Mouse (Mus musculus) heart, embryonic 10.5 days (tissue): ENCODE measurements around the gene Tmem216. TPM values are rescaled to one million over a fixed set of nuclear protein-coding genes. Genes with fewer than 3 reads are reported as not detected.
A peak's percentile ranks its signal among the peaks of the same experiment; 100 is the strongest.

Experiments
- DNase-seq: peaks from one replicate; pipeline ENCODE4 v3.0.0-alpha.2; 2017; ENCODE audit warnings: low spot score
- H3K27ac ChIP-seq: fragments of 300-500 bp; sonication (generic); 2 replicates; pipeline ENCODE4 v1.5.1; 2016; ENCODE audit warnings: mild to moderate bottlenecking
- H3K27me3 ChIP-seq: fragments of 300-500 bp; sonication (generic); 2 replicates; pipeline ENCODE4 v1.6.1; 2016; ENCODE audit warnings: mild to moderate bottlenecking; ENCODE audit not compliant: poor library complexity, insufficient read depth, severe bottlenecking
- H3K36me3 ChIP-seq: fragments of 300-500 bp; sonication (generic); 2 replicates; pipeline ENCODE4 v1.6.1; 2016; ENCODE audit warnings: mild to moderate bottlenecking, moderate library complexity
- H3K4me1 ChIP-seq: fragments of 300-500 bp; sonication (generic); 2 replicates; pipeline ENCODE4 v1.6.1; 2016; ENCODE audit warnings: mild to moderate bottlenecking
- H3K4me3 ChIP-seq: fragments of 300-500 bp; sonication (generic); 2 replicates; pipeline ENCODE4 v1.5.1; 2016; ENCODE audit warnings: mild to moderate bottlenecking, moderate library complexity
- H3K9me3 ChIP-seq: fragments of 300-500 bp; sonication (generic); 2 replicates; pipeline ENCODE4 v1.6.1; 2016; ENCODE audit warnings: mild to moderate bottlenecking, moderate library complexity
- WGBS: fragments of 180-500 bp; shearing (Covaris S2); methylation state at CpG from one replicate; pipeline ENCODE4 v1.1.7; 2016; 5-methylcytosine and 5-hydroxymethylcytosine counted together
- polyA plus RNA-seq: library from polyadenylated mRNA; unstranded; fragments of >200 nt; fragmentation: Nextera tagmentation; extraction: Ambion mirVana; gene quantifications from 2 replicates; pipeline ENCODE4 v1.2.1, GENCODE M21; 2016

Gene Tmem216
- 22.7 and 29.8 TPM in 2 replicates for polyA plus RNA-seq

DNA sequence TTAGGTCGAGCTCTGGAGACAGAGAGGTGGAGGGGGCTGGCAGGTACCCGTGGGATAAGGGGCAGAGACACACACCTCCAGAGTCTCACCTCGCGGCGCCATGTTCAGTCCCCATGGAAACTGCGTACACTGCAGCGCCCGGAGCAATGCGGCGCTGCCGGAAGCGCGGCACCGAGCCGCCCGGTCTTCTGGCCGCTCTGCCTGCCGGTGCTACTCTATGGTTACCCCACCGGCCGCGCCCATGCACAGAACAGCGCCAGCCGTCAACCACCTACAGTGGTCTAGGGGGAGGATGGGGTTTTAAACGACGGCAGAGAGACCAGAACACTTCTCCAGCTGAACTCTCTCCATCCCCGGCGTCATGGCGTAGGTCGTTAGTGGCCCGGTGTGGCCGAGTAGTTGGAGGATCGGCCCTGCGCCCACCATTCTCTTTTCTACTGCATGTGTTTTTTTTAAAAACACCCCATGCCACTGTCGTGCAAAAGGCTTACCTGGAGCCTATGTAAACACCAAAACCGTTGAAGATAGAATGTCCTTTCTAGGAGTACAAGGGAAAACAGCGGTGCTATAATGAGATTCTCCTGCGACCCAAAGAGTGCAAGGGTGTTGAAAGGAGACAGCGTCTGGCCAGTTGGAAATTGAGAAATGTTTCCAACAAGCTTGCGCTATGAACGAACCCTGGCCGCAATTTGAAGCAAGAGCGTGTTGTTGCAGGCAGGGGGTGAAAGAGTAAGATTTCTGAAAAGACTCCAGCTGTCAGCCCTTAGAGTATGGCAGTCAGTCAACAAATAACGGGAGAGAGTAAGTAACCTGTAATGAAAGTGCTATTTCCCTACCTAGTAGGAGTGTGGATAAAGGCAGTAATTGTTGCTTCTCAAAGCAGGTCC is at the start of gene Tmem216:
Gene Tmem216, minus strand, starts transcription at position 615 of the 887 bp plus-strand sequence.
- H3K27ac ChIP-seq = peak within 1 kb of the TSS; percentile 92
- H3K36me3 ChIP-seq = peaks cover 15% of the 10 kb centered on the region
- no peaks in the 10 kb centered on the region for H3K27me3 ChIP-seq
- peak within 1 kb of the TSS; percentile 78 for H3K4me3 ChIP-seq
- H3K4me1 ChIP-seq = peaks cover 17% of the 10 kb centered on the region; the same call in 1 of the 2 replicates
- DNase-seq = peak; percentile 93
- WGBS = 2% methylated on average over 43 of the region's 43 CpGs
- no peaks in the 10 kb centered on the region for H3K9me3 ChIP-seq

- H3K27me3 ChIP-seq = no peaks in the 10 kb centered on the region
- peaks cover 35% of the 10 kb centered on the region for H3K4me1 ChIP-seq
- H3K4me3 ChIP-seq = peak within 1 kb of the TSS; percentile 93
- no peaks in the 10 kb centered on the region for H3K9me3 ChIP-seq
- peaks cover 41% of the 10 kb centered on the region for H3K36me3 ChIP-seq
- peak within 1 kb of the TSS; percentile 97 for H3K27ac ChIP-seq
- DNase-seq = peak; percentile 99
- under 1% methylated on average over 49 of the region's 49 CpGs for WGBS
Observed at GRCm38 (mm10) chr19:10605293-10605900, 49.4 kb upstream of the Tmem216 start, which contains the start of the genes Ddb1 and Tkfc. TSS of gene Ddb1 (plus strand) at chr19:10605327. TSS of gene Tkfc (minus strand) at chr19:10605654.

GRCm38 (mm10) chr19:10604534-10604933 is 48.5 kb upstream of the Tmem216 start:
- 60% methylated on average over 3 of the region's 3 CpGs for WGBS
- DNase-seq = no peak
- Histone ChIP-seq H3K9me3 (no peaks in the 10 kb centered on the region), H3K4me3 (peak overlapping the region; percentile 93), H3K27me3 (no peaks in the 10 kb centered on the region), H3K27ac (peak overlapping the region; percentile 97), H3K36me3 (peaks cover 41% of the 10 kb centered on the region), H3K4me1 (peaks cover 35% of the 10 kb centered on the region)

DNA sequence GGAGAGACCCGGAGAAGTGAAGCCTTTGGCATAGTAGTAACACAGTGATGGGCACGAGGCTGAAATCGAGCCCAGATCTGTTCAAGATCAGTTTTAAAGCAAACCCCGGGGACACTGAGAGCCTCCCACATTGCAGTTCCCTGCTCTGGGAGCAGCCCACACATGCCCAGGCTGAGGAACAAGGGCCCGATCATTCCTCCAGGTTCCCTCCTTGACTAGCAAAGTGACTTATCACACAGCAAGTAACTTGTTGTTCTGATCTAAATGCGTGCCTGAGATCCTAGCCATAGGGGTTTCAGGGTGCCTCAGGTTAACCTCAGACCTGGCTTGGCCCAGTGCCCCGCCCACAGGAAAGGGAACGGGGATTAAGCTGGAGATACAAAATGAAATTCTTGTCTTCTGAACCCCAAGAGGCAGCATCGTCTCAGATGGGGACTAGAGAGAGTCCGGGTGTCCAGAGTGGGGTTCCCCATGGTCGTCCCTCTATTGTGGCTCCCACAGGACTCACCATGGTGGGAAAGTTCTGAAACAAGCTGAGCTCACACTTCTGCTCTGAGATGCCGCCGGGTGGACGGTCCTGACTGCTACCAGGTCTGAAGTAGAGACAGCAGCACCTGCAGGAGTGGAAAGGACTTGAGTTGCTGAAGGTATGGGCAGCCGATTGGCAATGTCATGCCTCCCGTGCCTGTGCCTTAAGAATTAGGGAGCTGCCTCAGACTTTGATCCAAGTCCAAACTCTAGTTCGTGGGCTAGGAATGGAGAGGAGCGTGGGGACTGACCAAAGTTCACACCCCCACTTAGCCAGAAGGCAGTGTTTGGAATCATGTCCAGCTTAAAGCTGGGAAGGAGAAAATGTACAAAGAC is 47.9 kb upstream of the Tmem216 start:
- WGBS = 84% methylated on average over 18 of the region's 18 CpGs

DNA sequence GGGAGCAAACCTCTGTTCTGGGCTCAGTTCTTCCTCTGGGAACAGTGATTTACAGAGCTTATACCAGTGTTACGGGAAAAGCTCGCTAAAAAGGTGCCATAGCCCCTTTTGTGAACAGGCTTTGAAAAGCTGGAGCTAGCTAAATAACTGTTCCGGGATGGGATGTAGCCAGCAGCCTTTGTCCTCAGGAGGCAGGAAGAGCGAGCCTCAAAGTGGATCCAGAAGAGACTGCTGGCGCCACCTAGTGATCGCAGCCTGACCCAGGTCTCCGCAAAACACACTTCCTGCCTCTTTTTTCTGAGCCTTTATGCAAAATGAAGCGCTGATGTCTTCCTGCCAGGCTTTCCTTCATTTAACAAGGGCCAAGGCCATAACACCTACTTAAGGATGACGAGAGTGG is 46.7 kb upstream of the Tmem216 start:
- Histone ChIP-seq H3K27ac (peak overlapping the region; percentile 97), H3K9me3 (no peaks in the 10 kb centered on the region), H3K27me3 (no peaks in the 10 kb centered on the region), H3K36me3 (peaks cover 35% of the 10 kb centered on the region), H3K4me1 (peaks cover 35% of the 10 kb centered on the region), H3K4me3 (peak overlapping the region; percentile 45)
- WGBS = 4% methylated on average over 9 of the region's 9 CpGs
- DNase-seq = peak; percentile 93

More for the DNA sequence above, 47.9 kb upstream of the Tmem216 start:
- no peaks in the 10 kb centered on the region for H3K27me3 ChIP-seq
- H3K27ac ChIP-seq = peak overlapping the region; percentile 97
- H3K4me1 ChIP-seq = peaks cover 35% of the 10 kb centered on the region
- H3K36me3 ChIP-seq = peaks cover 41% of the 10 kb centered on the region
- no peak overlapping the region for H3K4me3 ChIP-seq
- H3K9me3 ChIP-seq = no peaks in the 10 kb centered on the region
- no peak for DNase-seq

DNA sequence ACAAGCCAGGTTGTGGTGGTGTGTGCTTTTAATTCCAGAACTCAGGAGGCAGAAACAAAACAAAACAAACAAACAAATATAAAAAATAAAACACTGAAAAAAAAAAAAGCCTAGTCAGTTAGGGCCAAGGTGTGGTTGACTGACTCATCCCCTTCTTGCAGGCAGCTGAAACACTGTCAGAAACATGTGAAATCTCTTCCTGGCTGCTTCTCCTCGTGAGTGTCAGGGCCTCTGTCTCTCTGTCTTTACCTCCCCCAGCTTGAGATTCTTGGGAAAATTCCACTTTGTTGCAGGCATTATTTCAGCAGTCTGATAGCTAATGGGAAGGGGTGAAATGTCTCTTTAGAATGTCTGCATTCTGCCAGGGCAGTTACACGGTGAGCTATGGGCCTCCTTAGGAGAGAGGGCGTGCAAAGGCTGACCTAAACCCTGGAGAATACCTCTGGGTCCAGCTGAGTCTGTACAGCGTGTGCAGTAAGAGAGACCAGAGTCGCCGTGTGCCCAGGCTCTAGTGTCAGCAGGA is 46.3 kb upstream of the Tmem216 start:
- 20% methylated on average over 6 of the region's 6 CpGs for WGBS
- no peak for DNase-seq
- Histone ChIP-seq H3K27ac (peak overlapping the region; percentile 97), H3K9me3 (no peaks in the 10 kb centered on the region), H3K4me3 (peak overlapping the region; percentile 45), H3K4me1 (peaks cover 35% of the 10 kb centered on the region), H3K27me3 (no peaks in the 10 kb centered on the region), H3K36me3 (peaks cover 30% of the 10 kb centered on the region)

GRCm38 (mm10) chr19:10599648-10600047 is 43.6 kb upstream of the Tmem216 start:
- H3K36me3 ChIP-seq = peaks cover 43% of the 10 kb centered on the region
- H3K27ac ChIP-seq = no peak overlapping the region
- peaks cover 21% of the 10 kb centered on the region for H3K4me1 ChIP-seq
- 89% methylated on average over 2 of the region's 2 CpGs for WGBS
- H3K4me3 ChIP-seq = no peak overlapping the region
- DNase-seq = no peak
- no peaks in the 10 kb centered on the region for H3K9me3 ChIP-seq
- H3K27me3 ChIP-seq = no peaks in the 10 kb centered on the region

DNA sequence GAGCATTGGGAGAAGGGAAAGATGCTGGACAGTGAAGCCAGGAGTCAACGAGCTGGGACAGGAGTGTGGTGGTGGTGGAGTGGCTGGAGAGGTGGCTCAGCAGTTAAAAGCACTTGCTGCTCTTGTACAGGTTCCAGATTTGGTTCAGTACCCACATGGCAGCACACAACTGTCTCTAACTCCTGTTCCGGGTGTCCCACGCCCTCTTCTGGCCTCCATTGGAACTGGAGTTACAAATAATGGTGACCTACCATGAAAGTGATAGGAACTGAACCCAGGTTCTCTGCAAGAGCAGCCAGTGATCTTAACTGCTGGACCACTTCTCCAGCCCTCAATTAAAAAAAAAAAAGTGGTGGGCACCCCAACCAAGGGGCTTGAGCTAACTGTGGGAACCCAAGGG is 42.1 kb upstream of the Tmem216 start:
- Histone ChIP-seq H3K4me3 (no peak overlapping the region), H3K9me3 (no peaks in the 10 kb centered on the region), H3K27ac (no peak overlapping the region), H3K27me3 (no peaks in the 10 kb centered on the region), H3K4me1 (peaks cover 10% of the 10 kb centered on the region), H3K36me3 (peaks cover 53% of the 10 kb centered on the region)
- 41% methylated on average over 3 of the region's 3 CpGs for WGBS
- no peak for DNase-seq

- WGBS = 90% methylated on average over 6 of the region's 6 CpGs
- H3K36me3 ChIP-seq = peaks cover 52% of the 10 kb centered on the region; the same call in 1 of the 2 replicates
- H3K27me3 ChIP-seq = no peaks in the 10 kb centered on the region
- no peak for DNase-seq
- H3K9me3 ChIP-seq = no peaks in the 10 kb centered on the region
- H3K4me1 ChIP-seq = no peaks in the 10 kb centered on the region
- no peak overlapping the region for H3K27ac ChIP-seq
- no peak overlapping the region for H3K4me3 ChIP-seq
Observed at GRCm38 (mm10) chr19:10591659-10592377, 35.8 kb upstream of the Tmem216 start.

DNA sequence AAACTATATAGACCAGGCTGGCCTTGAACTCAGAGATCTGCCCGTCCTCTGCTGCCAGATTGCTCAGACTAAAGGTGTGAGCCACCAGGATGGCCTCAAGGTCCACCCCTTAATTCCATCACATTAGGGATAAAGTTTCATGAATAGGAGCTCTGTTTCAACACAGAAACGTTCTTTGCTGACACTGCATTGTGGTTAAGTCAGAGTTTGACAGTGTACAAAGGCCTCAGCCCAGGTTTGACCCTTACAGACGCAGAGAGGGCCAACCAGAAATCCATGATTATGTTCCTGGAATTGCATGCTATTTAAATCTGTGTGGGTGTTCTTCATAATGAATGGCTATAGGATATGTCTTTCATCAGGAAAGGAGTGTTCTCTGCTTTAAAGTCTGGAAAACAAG is 34.3 kb upstream of the Tmem216 start:
- Histone ChIP-seq H3K4me1 (no peaks in the 10 kb centered on the region), H3K4me3 (no peak overlapping the region), H3K27ac (no peak overlapping the region), H3K27me3 (no peaks in the 10 kb centered on the region), H3K36me3 (peaks cover 41% of the 10 kb centered on the region; the same call in 1 of the 2 replicates), H3K9me3 (no peaks in the 10 kb centered on the region)
- no peak for DNase-seq
- 73% methylated on average over 3 of the region's 3 CpGs for WGBS

DNA sequence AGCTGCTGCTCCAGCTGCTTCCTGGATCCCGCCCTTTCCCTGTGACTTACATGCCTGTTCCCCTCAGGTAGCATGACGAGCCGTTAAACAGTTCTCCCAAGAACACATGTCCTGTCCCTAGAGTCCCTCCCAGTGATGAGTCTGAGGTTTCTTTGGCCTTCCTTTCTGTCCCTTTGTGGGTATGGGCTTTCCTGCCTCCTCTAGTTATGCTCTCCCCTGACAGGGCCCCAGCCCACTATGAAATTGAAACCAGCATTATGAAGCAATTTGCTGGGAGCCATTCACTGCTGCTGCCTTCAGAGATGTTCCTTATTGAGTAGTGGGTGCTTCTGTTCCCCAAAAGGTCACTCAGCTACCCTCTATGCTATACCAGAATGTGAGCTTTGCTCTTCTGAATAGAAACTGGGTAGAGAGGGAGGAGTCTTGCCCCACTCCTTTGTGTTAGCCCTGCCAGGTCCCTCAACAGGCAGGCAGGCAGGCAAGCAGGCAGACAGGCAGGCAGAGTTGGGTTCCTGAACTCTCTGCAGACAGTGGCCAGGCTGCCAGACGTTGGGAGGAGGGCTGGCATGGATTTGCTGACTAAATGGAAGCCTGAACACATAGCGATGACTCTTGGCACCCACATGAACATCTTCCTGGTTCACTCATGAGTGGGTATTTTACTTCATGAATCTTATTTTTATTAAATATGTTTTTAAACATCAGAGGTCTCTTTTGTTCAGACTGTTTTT is 33.3 kb upstream of the Tmem216 start:
- no peak overlapping the region for H3K27ac ChIP-seq
- peaks cover 35% of the 10 kb centered on the region; the same call in 1 of the 2 replicates for H3K36me3 ChIP-seq
- no peak for DNase-seq
- H3K9me3 ChIP-seq = no peaks in the 10 kb centered on the region
- no peaks in the 10 kb centered on the region for H3K4me1 ChIP-seq
- 66% methylated on average over 5 of the region's 5 CpGs for WGBS
- H3K4me3 ChIP-seq = no peak overlapping the region
- no peaks in the 10 kb centered on the region for H3K27me3 ChIP-seq
